Comparison of ENCODE assay signal across 12 mouse cellular contexts in genomic region chr10:4159541-4160090, GRCm38 (mm10).
DNase-seq lines count a peak whose midpoint lies in the region; ATAC-seq lines count a peak whose summit lies in the region.
"Had no signal": no experiment of that assay in that cellular context is flagged by ENCODE, and none has a peak within 500 bp of the region (broad histone marks: within the 10 kb centered on the region; RNA-seq: fewer than 3 reads in every experiment).

No protein-coding gene starts in this region.

- no peaks in the 10 kb centered on the region for H3K36me3 ChIP-seq in heart, embryonic 16.5 days (ENCODE audit: control insufficient read depth, insufficient read depth)
- H3K36me3 ChIP-seq in heart, embryonic 12.5 days, result peaks cover 7% of the 10 kb centered on the region
- no peaks in the 10 kb centered on the region for H3K36me3 ChIP-seq in lung, embryonic 16.5 days (ENCODE audit: control insufficient read depth, insufficient read depth, low read length)
- no peaks in the 10 kb centered on the region for H3K36me3 ChIP-seq in intestine, embryonic 15.5 days

- peaks cover 13% of the 10 kb centered on the region for H3K4me1 ChIP-seq in heart, embryonic 16.5 days (ENCODE audit: control insufficient read depth, insufficient read depth, low read length)
- H3K4me1 ChIP-seq in heart, embryonic 12.5 days (replicated peaks), result peaks cover 29% of the 10 kb centered on the region
- peaks cover 29% of the 10 kb centered on the region for H3K4me1 ChIP-seq in lung, embryonic 16.5 days (replicated peaks; ENCODE audit: control insufficient read depth, insufficient read depth, low read length)
- peaks cover 19% of the 10 kb centered on the region for H3K4me1 ChIP-seq in intestine, embryonic 15.5 days (replicated peaks)

- whole genome bisulfite sequencing in heart, embryonic 16.5 days, result 65% methylated on average over 8 of the region's 8 CpGs
- WGBS in heart, embryonic 12.5 days, result 69% methylated on average over 8 of the region's 8 CpGs
- WGBS in lung, embryonic 16.5 days, result 40% methylated on average over 8 of the region's 8 CpGs
- WGBS in intestine, embryonic 15.5 days, result 48% methylated on average over 8 of the region's 8 CpGs

- 0 out of 2 replicates have a peak overlapping the region, but pooled peaks have one; percentile 15 for H3K27ac ChIP-seq in heart, embryonic 16.5 days (ENCODE audit: low read length)
- H3K27ac ChIP-seq in heart, embryonic 12.5 days (ENCODE audit: poor library complexity, severe bottlenecking), result no peak overlapping the region
- peak overlapping the region; percentile 62 for H3K27ac ChIP-seq in lung, embryonic 16.5 days (ENCODE audit: low read length)
- peak overlapping the region; percentile 59; the same call in 1 of the 2 replicates for H3K27ac ChIP-seq in intestine, embryonic 15.5 days

- intact Hi-C loops in left cerebral cortex, postnatal 36 days (cut with DNase I), result no loop called here

- DNase-seq in lung, postnatal 10 days, result no peak
- no peak for DNase-seq in left cerebral cortex, postnatal 36 days (ENCODE audit: low spot score in 2 of 2)
- DNase-seq in right cerebral cortex, postnatal 4 days, result no peak
- DNase-seq: adrenal gland, postnatal 14 days; cerebellum, adult 8-10 months; gastrocnemius, postnatal 36 days; lung, postnatal 14 days had no signal

- no peak overlapping the region for H3K9ac ChIP-seq in heart, embryonic 16.5 days (ENCODE audit: low read length)
- no peak overlapping the region for H3K9ac ChIP-seq in heart, embryonic 12.5 days
- no peak overlapping the region for H3K9ac ChIP-seq in lung, embryonic 16.5 days (ENCODE audit: low read length)
- H3K9ac ChIP-seq in intestine, embryonic 15.5 days, result no peak overlapping the region

- H3K9me3 ChIP-seq in heart, embryonic 16.5 days (replicated peaks; ENCODE audit: control insufficient read depth, low read length), result 0 out of 2 replicates have a peak, but pooled peaks cover 2% of the 10 kb centered on the region
- H3K9me3 ChIP-seq in heart, embryonic 12.5 days (replicated peaks), result 0 out of 2 replicates have a peak, but pooled peaks cover under 1% of the 10 kb centered on the region
- no peaks in the 10 kb centered on the region; the same call in 1 of the 2 replicates for H3K9me3 ChIP-seq in lung, embryonic 16.5 days (ENCODE audit: control insufficient read depth, low read length)
- no peaks in the 10 kb centered on the region for H3K9me3 ChIP-seq in intestine, embryonic 15.5 days

- no peaks in the 10 kb centered on the region for H3K27me3 ChIP-seq in heart, embryonic 16.5 days (ENCODE audit: control insufficient read depth, insufficient read depth, low read length)
- H3K27me3 ChIP-seq in heart, embryonic 12.5 days (replicated peaks), result no peaks in the 10 kb centered on the region
- no peaks in the 10 kb centered on the region for H3K27me3 ChIP-seq in lung, embryonic 16.5 days (ENCODE audit: control insufficient read depth, insufficient read depth, low read depth, low read length)
- H3K27me3 ChIP-seq in intestine, embryonic 15.5 days (replicated peaks), result no peaks in the 10 kb centered on the region

- H3K4me3 ChIP-seq in heart, embryonic 16.5 days (ENCODE audit: low read length), result no peak overlapping the region
- H3K4me3 ChIP-seq in heart, embryonic 12.5 days, result no peak overlapping the region
- no peak overlapping the region for H3K4me3 ChIP-seq in lung, embryonic 16.5 days (ENCODE audit: low read length)
- no peak overlapping the region for H3K4me3 ChIP-seq in intestine, embryonic 15.5 days (replicated peaks)

- no peak overlapping the region for H3K4me2 ChIP-seq in heart, embryonic 16.5 days (ENCODE audit: low read depth, low read length)
- H3K4me2 ChIP-seq in heart, embryonic 12.5 days, result no peak overlapping the region
- H3K4me2 ChIP-seq in lung, embryonic 16.5 days (ENCODE audit: low read depth, low read length), result no peak overlapping the region
- no peak overlapping the region for H3K4me2 ChIP-seq in intestine, embryonic 15.5 days (replicated peaks)

- no peak for ATAC-seq in heart, embryonic 16.5 days (replicated peaks; ENCODE audit: extremely low read depth, insufficient read depth, low FRiP score)
- ATAC-seq in heart, embryonic 12.5 days (ENCODE audit: insufficient number of reproducible peaks, low FRiP score), result no peak
- 0 out of 2 replicates have a peak, but pooled peaks have one; percentile 10 for ATAC-seq in lung, embryonic 16.5 days (ENCODE audit: low read depth)
- ATAC-seq in intestine, embryonic 15.5 days, result peak; percentile 39; the same call in 1 of the 2 replicates
- ATAC-seq: CD4-positive, CD25-positive, alpha-beta regulatory T cell, adult 4 months had no signal

Comparison
In these comparisons a context has a peak if more than half of its experiments do, and no peak if none do; other contexts are left out.
1. ATAC-seq: peak in lung, embryonic 16.5 days (single experiment) and intestine, embryonic 15.5 days (single experiment); none in heart, embryonic 16.5 days (single experiment) and heart, embryonic 12.5 days (single experiment).